Mouse (Mus musculus) fibroblast of lung, adult 2 months (primary cell): Measurements from ENCODE around the gene Dock9.

Experiments
- DNase-seq: peaks from one replicate; pipeline ENCODE4 v3.0.0-alpha.2; 2011; ENCODE audit warnings: low read depth

Gene Dock9

GRCm38 (mm10) chr14:121585906-121586765 lies 211.5 kb downstream of the Dock9 start:
- no peak for DNase-seq

- no peak for DNase-seq
Measured at GRCm38 (mm10) chr14:121579055-121579454, 218.6 kb downstream of the Dock9 start.

GRCm38 (mm10) chr14:121573391-121573790 lies 224.2 kb downstream of the Dock9 start:
- DNase-seq = no peak

GRCm38 (mm10) chr14:121566794-121567201 lies 230.8 kb downstream of the Dock9 start:
- DNase-seq = no peak

- no peak for DNase-seq
Measured at GRCm38 (mm10) chr14:121565930-121566329, 231.7 kb downstream of the Dock9 start.

- DNase-seq = no peak
Measured at GRCm38 (mm10) chr14:121564656-121565055, 233.0 kb downstream of the Dock9 start.

GRCm38 (mm10) chr14:121563954-121564353 lies 233.7 kb downstream of the Dock9 start:
- no peak for DNase-seq

GRCm38 (mm10) chr14:121559026-121559425 lies 238.6 kb downstream of the Dock9 start:
- no peak for DNase-seq

- DNase-seq = no peak
Measured at GRCm38 (mm10) chr14:121556401-121557315, 241.0 kb downstream of the Dock9 start.

- no peak for DNase-seq
Measured at GRCm38 (mm10) chr14:121553785-121554184, 243.9 kb downstream of the Dock9 start.

GRCm38 (mm10) chr14:121552586-121552985 lies 245.1 kb downstream of the Dock9 start:
- DNase-seq = no peak

- no peak for DNase-seq
Measured at GRCm38 (mm10) chr14:121549834-121550233, 247.8 kb downstream of the Dock9 start.

- no peak for DNase-seq
Measured at GRCm38 (mm10) chr14:121547745-121548144, 249.9 kb downstream of the Dock9 start.

- DNase-seq = no peak
Measured at GRCm38 (mm10) chr14:121546621-121547020, 251.0 kb downstream of the Dock9 start.

GRCm38 (mm10) chr14:121545551-121546331 lies 251.9 kb downstream of the Dock9 start:
- no peak for DNase-seq

- DNase-seq = no peak
Measured at GRCm38 (mm10) chr14:121541262-121541661, 256.4 kb downstream of the Dock9 start.

- no peak for DNase-seq
Measured at GRCm38 (mm10) chr14:121534501-121534900, 263.1 kb downstream of the Dock9 start.

GRCm38 (mm10) chr14:121530853-121531252 lies 266.8 kb downstream of the Dock9 start:
- DNase-seq = no peak

- no peak for DNase-seq
Measured at GRCm38 (mm10) chr14:121527883-121528282, 269.8 kb downstream of the Dock9 start.

GRCm38 (mm10) chr14:121527201-121527600 lies 270.4 kb downstream of the Dock9 start:
- no peak for DNase-seq

GRCm38 (mm10) chr14:121521709-121522108 lies 275.9 kb downstream of the Dock9 start:
- no peak for DNase-seq

GRCm38 (mm10) chr14:121516881-121517280 lies 280.8 kb downstream of the Dock9 start:
- no peak for DNase-seq
